Mouse (Mus musculus): ENCODE data around the gene Ccr7.

The Ccr7 gene

GRCm38 (mm10) chr11:99154987-99155641 lies at the start of gene Ccr7:
Gene Ccr7, minus strand, starts transcription at chr11:99155077.
- no peak for DNase-seq (ENCODE audit: low read depth)

- peak; percentile 69 for DNase-seq (ENCODE audit: low read depth)
Observed at GRCm38 (mm10) chr11:99189154-99189582, 34.3 kb upstream of the Ccr7 start.

DNA sequence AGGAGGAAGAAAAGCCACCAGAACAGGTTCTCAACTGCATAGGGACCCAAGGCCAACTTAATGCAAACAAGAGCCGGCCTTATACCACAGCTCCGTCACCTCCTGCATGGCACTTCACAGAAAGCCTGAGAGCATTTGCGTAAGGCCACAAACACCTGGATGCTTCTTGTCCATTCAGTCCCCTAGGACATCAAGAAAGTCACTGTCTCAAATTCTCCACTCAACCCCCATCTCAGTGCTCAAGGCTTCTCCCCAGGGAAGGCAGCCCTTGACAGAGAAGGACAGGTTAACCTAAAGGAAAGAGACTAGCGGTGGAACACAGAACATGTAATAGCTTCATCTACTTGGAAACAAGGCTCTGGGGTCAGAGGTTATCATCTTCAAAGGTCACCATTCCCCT lies 32.5 kb upstream of the Ccr7 start:
- no peak for DNase-seq (ENCODE audit: low read depth)

GRCm38 (mm10) chr11:99186836-99187235 lies 32.0 kb upstream of the Ccr7 start:
- no peak for DNase-seq (ENCODE audit: low read depth)

GRCm38 (mm10) chr11:99182575-99182974 lies 27.7 kb upstream of the Ccr7 start:
- DNase-seq (ENCODE audit: low read depth): no peak

GRCm38 (mm10) chr11:99180071-99180470 lies 25.2 kb upstream of the Ccr7 start:
- DNase-seq (ENCODE audit: low read depth): no peak

DNA sequence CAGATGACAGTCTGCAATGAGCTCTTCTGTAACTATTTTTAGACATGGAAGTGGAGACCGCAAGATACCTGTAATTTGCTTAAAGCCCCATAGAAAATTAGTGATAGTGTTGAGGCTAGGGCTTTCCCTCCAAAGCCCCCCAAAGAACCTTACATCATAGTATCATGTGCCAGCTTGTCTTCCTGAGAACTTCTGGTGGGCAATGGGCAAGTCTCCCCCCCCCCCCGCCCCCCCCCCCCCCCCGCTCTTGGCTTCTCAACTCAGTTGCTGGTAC lies 23.0 kb upstream of the Ccr7 start:
- no peak for DNase-seq (ENCODE audit: low read depth)

DNA sequence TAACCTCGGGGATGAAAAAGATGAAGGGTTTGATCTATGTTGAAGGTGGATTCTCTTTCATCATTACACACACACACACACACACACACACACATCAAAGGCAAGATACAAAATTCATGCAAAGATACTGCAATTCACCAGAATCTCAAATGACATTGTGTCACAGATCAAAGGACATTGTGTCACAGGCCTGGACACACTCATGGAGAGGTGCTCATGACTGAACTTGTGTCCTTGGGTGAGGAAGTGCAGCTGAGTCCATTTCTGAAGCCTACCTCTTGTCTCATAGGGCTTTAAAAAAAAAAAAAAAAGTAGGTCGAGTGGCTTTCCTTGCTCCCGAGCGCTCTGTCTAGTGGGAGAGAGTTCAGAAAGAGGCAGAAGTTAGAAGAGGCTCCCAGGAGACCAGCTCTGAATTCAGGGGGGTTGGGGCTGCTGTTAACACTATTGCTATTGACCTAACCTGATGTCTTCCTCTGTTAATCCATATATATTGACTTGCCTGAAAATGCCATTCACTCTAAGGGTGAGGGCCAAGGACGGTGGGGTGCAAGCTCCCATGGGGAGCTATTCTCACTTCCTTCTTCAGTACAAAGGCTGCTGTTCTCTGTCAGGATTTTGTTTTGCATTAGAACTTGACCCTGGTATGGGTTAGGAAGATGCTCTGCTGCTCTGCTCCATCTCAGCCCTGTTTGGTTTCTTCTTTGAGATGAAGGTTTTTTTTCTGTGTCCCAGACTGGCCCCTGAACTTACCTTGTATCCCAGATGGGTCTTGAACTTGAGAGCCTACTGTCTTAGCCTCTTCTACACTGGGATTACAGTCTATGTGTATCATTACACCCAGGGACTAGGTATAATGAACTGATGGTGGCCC lies 22.4 kb upstream of the Ccr7 start:
- DNase-seq (ENCODE audit: low read depth): no peak

- DNase-seq (ENCODE audit: low read depth): peak; percentile 24
Observed at GRCm38 (mm10) chr11:99172002-99172401, 17.1 kb upstream of the Ccr7 start.

DNA sequence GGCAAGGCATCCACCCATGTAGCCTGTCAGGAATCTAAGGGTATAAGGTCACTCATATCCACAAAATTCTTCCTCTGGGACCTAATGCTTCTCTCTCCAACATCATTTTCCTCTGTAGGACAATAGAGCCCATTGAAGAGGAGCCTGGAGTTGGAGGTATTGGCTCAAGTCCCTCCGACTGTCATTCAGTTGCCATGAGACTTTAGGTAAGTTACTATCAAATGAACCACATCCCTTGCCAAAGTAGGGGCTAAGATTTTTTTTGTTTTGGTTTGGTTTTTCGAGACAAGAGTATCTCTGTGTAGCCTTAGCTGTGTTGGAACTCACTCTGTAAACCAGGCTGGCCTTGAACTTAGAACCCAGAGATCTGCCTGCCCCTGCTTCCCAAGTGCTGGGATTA lies 16.6 kb upstream of the Ccr7 start:
- no peak for DNase-seq (ENCODE audit: low read depth)

DNA sequence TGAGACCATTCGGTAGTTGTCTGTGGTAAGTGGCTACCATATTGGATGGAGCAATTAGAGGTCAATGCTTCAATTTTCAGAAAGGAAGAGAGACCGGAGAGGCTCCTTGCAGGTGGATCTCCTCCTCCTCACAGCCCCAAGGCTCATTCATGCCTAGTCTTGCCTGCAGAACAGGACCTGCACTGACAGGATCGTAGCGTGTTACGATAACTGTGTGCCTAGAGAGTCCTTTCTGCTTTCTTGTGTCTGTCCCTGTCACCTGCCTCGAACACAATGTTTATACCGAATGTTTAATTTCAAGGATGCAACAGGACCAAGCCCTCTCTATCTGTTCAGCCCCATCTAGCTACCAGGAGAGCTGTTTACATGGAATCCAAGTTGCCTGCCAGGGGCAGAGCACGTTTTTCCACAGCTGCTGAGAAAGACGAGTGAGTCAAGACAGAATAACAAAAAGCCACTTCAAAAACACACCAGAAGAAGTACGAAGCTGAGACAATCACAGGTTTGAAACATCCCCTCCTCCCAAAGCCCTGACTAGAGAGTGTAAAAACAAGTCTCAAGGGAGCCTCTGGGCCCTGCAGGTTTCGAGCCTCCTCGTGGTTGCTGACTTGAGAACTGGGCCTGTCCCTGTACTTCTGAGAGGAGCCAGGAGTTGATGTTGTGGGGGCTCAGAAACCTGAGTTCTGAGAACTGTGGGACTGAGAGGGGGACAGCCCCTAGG lies 15.8 kb upstream of the Ccr7 start:
- no peak for DNase-seq (ENCODE audit: low read depth)

GRCm38 (mm10) chr11:99170005-99170404 lies 15.1 kb upstream of the Ccr7 start:
- DNase-seq (ENCODE audit: low read depth): no peak

GRCm38 (mm10) chr11:99169438-99169837 lies 14.6 kb upstream of the Ccr7 start:
- DNase-seq (ENCODE audit: low read depth): no peak

DNA sequence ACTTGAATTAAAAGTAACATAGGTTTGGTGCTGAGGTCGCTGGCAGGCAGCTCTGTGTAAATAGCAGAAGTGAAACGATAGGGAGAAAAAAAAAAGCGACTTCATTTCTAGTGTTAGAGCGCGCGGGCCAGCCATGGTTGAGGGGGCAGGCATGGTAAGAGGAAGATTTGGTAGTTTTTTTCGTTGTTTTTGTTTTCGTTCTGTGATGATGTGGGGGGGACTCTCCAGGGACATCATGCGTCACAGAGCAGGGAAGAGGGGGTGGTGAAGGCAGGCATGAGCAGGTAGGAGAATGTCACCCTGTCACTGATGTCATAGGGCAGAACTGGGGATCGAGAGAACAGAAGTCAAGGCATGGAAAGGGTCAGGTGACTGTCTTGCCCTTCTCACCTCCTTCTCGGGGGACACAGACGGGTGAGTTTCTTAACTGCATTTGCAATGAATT lies 13.2 kb upstream of the Ccr7 start:
- DNase-seq (ENCODE audit: low read depth): no peak

GRCm38 (mm10) chr11:99167576-99167975 lies 12.7 kb upstream of the Ccr7 start:
- no peak for DNase-seq (ENCODE audit: low read depth)

- no peak for DNase-seq (ENCODE audit: low read depth)
Observed at GRCm38 (mm10) chr11:99166241-99166640, 11.4 kb upstream of the Ccr7 start.

DNA sequence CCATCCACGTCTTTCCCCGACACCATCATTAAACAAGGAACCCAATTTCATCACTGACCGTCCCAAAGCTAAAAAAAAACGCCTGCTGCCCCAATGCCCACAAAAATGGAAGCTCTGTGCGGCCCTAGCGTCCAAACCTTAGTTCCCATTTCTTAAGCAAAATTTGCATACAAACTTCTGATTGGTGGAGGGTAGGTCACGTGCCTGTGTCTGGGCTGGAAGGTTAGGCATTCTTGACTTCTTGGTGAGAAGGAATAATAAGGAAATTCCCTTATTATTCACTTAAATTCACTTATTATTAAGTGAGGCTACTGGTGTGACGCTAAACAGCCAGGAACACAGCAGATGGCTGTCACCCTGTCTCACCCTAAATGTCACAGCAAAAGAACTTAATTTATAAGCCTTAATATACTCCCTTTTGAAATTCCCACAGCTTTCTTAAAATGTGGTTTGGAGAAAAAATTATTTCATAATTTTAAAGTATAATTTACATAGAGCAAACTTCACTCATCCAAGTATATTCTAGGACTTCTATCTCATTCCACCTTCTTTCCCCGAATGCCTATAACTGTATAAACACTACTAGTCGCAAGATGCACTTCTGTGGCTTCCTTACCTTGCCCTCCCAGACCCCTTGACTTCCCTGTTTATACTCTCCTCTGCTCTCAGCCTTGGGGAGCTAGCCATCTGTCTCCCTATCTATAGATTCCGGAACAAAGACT lies 10.3 kb upstream of the Ccr7 start:
- DNase-seq (ENCODE audit: low read depth): peak; percentile 57

- DNase-seq (ENCODE audit: low read depth): peak; percentile 58
Observed at GRCm38 (mm10) chr11:99162972-99163686, 8.3 kb upstream of the Ccr7 start.

GRCm38 (mm10) chr11:99161648-99162047 lies 6.8 kb upstream of the Ccr7 start:
- peak; percentile 28 for DNase-seq (ENCODE audit: low read depth)

DNA sequence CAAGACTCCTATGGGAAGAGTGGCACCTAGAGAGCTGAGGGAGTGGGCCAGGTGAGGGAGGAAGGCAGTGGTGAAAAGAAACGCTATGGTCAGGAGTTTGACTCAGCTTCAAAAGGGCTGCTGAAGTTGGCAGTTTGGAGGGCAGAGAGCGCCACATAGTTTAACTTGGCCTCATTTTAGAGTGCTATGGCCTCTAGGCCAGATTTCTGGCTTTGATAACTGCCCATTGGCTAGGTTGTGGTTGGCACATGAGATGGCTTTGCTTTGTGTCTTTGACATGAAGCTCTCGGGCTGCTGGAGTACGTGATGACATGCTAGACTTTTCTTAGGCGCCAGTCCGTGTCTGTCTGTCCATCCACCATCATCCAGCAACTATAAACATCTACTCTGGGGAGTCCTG lies 5.4 kb upstream of the Ccr7 start:
- DNase-seq (ENCODE audit: low read depth): no peak

- no peak for DNase-seq (ENCODE audit: low read depth)
Observed at GRCm38 (mm10) chr11:99155817-99156216, 940 bp upstream of the Ccr7 start.

Measured in 416B (cell line).